Mouse (Mus musculus) liver, embryonic 11.5 days (tissue): ENCODE results near the gene Sh3glb2. TPM values are rescaled to one million over a fixed set of nuclear protein-coding genes. Genes with fewer than 3 reads are reported as not detected.

ENCODE experiments used
- ATAC-seq: fragments of 200-750 bp; cut with Nextera tagmentation; replicated peaks from 2 replicates; pipeline ENCODE4 v1.8.0; 2017; ENCODE audit warnings: moderate number of reproducible peaks, mild to moderate bottlenecking, moderate TSS enrichment, moderate library complexity; ENCODE audit not compliant: low FRiP score
- DNase-seq: peaks from one replicate; pipeline ENCODE4 v3.0.0-alpha.2; 2017; ENCODE audit warnings: low spot score
- H3K27ac ChIP-seq: fragments of 300-500 bp; sonication (generic); 2 replicates; pipeline ENCODE4 v1.5.1; 2014; ENCODE audit warnings: mild to moderate bottlenecking, low read depth, low read length, control low read depth
- H3K27me3 ChIP-seq: fragments of 300-500 bp; sonication (generic); replicated peaks from 2 replicates; pipeline ENCODE4 v1.6.1; 2014; ENCODE audit warnings: low read length, mixed read lengths; ENCODE audit not compliant: control insufficient read depth, insufficient read depth
- H3K36me3 ChIP-seq: fragments of 300-500 bp; sonication (generic); 2 replicates; pipeline ENCODE4 v1.6.1; 2014; ENCODE audit warnings: mild to moderate bottlenecking, low read length, moderate library complexity, mixed read lengths; ENCODE audit not compliant: control insufficient read depth, insufficient read depth
- H3K4me1 ChIP-seq: fragments of 300-500 bp; sonication (generic); replicated peaks from 2 replicates; pipeline ENCODE4 v1.6.1; 2014; ENCODE audit warnings: low read length, mixed read lengths; ENCODE audit not compliant: control insufficient read depth, insufficient read depth
- H3K4me2 ChIP-seq: fragments of 300-500 bp; sonication (generic); 2 replicates; pipeline ENCODE4 v1.6.1; 2014; ENCODE audit warnings: mild to moderate bottlenecking, control low read depth, moderate library complexity
- H3K4me3 ChIP-seq: fragments of 300-500 bp; sonication (generic); 2 replicates; pipeline ENCODE4 v1.5.1; 2014; ENCODE audit warnings: low read depth, low read length, control low read depth
- H3K9ac ChIP-seq: fragments of 300-500 bp; sonication (generic); 2 replicates; pipeline ENCODE4 v1.6.1; 2014; ENCODE audit warnings: low read depth, low read length, control low read depth
- H3K9me3 ChIP-seq: fragments of 300-500 bp; sonication (generic); 2 replicates; pipeline ENCODE4 v1.6.1; 2016; ENCODE audit warnings: low read length, inconsistent platforms, mixed read lengths; ENCODE audit not compliant: control insufficient read depth
- WGBS: fragments of 180-500 bp; shearing (Covaris S2); extraction: QIAGEN DNeasy Blood & Tissue Kit; methylation state at CpG from one replicate; pipeline ENCODE4 v1.1.7; 2014; 5-methylcytosine and 5-hydroxymethylcytosine counted together
- polyA plus RNA-seq: library from polyadenylated mRNA; unstranded; fragments of >200 nt; fragmentation: Nextera tagmentation; extraction: Ambion mirVana; gene quantifications from 2 replicates; pipeline ENCODE4 v1.2.1, GENCODE M21; 2014

Gene Sh3glb2
- polyA plus RNA-seq, 1 experiment from 2014 or later = 48.9 TPM

DNA sequence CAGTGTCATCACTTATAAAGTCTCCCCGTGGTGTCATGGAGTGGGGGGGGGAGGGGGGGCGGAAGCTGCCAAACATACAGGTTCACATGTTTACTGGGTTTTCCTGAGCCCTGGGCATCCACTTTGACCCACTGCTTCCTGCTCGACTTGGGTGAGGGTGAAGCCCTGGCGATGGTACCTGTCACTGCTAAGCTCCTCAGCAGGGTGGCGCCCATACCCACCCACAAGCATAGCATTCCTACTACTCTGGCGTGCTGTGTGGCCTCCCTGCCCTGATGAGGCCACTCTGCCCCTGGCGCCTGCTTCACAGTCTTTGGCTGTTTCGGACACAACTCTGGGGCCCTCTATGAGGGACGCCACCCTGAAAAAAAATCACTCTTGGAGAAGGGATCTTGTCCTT, 2.2 kb downstream of the Sh3glb2 start:
- DNase-seq (no peak), ATAC-seq (no peak)
- no peaks in the 10 kb centered on the region for H3K9me3 ChIP-seq
- no peak overlapping the region for H3K4me2 ChIP-seq
- H3K36me3 ChIP-seq = no peaks in the 10 kb centered on the region; the same call in 1 of the 2 replicates
- H3K9ac ChIP-seq = no peak overlapping the region
- H3K4me3 ChIP-seq = no peak overlapping the region
- WGBS = 75% methylated on average over 9 of the region's 9 CpGs
- no peaks in the 10 kb centered on the region for H3K27me3 ChIP-seq
- no peak overlapping the region for H3K27ac ChIP-seq
- H3K4me1 ChIP-seq = peaks cover 21% of the 10 kb centered on the region

DNA sequence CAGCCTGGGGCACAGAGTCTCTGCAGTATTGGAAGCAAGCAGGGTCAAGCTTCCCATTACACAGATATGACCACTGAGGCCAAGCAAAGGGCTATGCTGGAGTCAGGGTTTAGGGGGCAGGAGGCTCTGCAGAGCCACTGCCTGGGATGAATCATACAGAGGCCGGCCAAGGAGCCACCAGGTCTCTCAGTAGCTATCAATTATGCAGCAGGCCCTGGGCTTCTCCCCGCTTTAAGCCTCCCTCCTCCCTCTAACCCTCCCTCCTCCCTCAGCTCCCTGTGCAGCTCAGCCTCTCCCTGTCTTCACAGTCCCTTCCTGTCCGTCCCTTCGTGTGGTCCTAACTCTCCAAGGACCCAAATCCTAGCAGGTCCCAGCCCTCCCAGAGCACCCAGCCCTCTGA, 2.9 kb downstream of the Sh3glb2 start:
- Histone ChIP-seq H3K4me2 (no peak overlapping the region), H3K4me3 (no peak overlapping the region), H3K9me3 (no peaks in the 10 kb centered on the region), H3K4me1 (peaks cover 21% of the 10 kb centered on the region), H3K9ac (no peak overlapping the region), H3K36me3 (no peaks in the 10 kb centered on the region; the same call in 1 of the 2 replicates), H3K27ac (no peak overlapping the region), H3K27me3 (no peaks in the 10 kb centered on the region)
- no peak for ATAC-seq
- no peak for DNase-seq
- 47% methylated on average over 4 of the region's 4 CpGs for WGBS

DNA sequence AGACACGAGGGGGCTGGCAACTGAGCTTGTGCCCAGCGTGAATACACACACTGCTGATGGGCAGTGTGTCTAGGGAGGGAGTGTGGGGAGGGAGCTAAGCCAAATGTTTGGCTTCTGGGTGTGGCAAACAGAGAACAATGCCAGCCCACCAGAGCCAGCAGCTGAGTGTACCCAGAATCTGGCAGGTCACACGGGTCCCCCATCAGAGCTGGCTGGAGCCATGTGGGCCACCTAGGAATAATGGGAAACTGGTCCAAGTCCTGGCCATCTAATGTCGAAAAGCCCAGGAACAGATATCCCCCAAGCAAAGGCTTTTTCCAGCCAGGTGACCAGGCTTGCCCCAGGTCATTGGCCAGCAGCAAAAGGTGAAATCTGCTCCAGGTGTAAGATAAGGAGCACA, 3.3 kb downstream of the Sh3glb2 start:
- H3K4me2 ChIP-seq = no peak overlapping the region
- no peaks in the 10 kb centered on the region for H3K9me3 ChIP-seq
- peaks cover 21% of the 10 kb centered on the region for H3K4me1 ChIP-seq
- no peaks in the 10 kb centered on the region for H3K27me3 ChIP-seq
- DNase-seq = no peak
- WGBS = 65% methylated on average over 4 of the region's 4 CpGs
- H3K36me3 ChIP-seq = no peaks in the 10 kb centered on the region; the same call in 1 of the 2 replicates
- no peak overlapping the region for H3K9ac ChIP-seq
- ATAC-seq = no peak
- no peak overlapping the region for H3K4me3 ChIP-seq
- no peak overlapping the region for H3K27ac ChIP-seq

DNA sequence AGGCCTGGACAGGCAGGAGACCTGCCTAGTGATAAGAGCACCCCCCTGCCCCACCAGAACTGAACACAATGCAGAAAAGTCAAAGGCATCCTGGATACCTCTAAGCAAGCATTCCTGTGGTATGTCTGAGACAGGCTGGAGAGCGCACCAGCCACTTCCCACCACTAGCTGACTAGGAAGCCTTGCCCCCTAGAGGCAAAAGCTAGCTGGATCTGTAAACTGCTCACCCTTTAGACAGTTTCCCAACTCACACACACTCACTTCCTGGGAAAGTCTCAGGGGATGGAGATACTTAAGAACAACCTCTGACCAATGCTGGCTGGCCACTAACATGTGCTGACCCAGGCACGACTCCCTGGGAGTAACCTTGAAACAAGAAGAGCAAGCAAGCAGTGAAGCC, 8.0 kb downstream of the Sh3glb2 start:
- no peak overlapping the region for H3K9ac ChIP-seq
- no peak overlapping the region for H3K27ac ChIP-seq
- H3K9me3 ChIP-seq = no peaks in the 10 kb centered on the region
- no peak overlapping the region for H3K4me3 ChIP-seq
- H3K4me1 ChIP-seq = no peaks in the 10 kb centered on the region; the same call in 1 of the 2 replicates
- H3K27me3 ChIP-seq = no peaks in the 10 kb centered on the region
- ATAC-seq (no peak), DNase-seq (no peak)
- WGBS = 67% methylated on average over 2 of the region's 2 CpGs
- H3K4me2 ChIP-seq = no peak overlapping the region
- peaks cover 30% of the 10 kb centered on the region for H3K36me3 ChIP-seq

DNA sequence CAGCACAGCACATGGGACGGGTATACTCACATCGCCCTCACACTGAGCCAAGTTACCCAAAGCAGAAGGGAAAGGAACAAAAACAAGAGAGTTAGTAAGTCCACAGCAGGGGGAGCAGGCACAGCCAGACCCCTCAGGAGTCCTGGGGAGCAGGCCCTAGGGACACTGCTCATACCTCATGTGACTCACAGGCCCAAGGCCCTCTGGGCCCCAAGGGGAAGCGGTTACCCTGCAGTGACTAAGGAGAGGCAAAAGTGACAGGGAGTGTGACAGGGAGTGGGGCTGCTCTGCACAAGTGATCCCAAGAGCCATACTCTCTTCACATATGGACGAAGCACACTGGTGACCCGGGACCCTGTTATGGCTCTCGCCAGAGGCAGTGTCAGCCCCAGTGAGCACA, 9.9 kb downstream of the Sh3glb2 start:
- H3K4me3 ChIP-seq = no peak overlapping the region
- 92% methylated on average over 6 of the region's 6 CpGs for WGBS
- peaks cover 36% of the 10 kb centered on the region for H3K36me3 ChIP-seq

DNA sequence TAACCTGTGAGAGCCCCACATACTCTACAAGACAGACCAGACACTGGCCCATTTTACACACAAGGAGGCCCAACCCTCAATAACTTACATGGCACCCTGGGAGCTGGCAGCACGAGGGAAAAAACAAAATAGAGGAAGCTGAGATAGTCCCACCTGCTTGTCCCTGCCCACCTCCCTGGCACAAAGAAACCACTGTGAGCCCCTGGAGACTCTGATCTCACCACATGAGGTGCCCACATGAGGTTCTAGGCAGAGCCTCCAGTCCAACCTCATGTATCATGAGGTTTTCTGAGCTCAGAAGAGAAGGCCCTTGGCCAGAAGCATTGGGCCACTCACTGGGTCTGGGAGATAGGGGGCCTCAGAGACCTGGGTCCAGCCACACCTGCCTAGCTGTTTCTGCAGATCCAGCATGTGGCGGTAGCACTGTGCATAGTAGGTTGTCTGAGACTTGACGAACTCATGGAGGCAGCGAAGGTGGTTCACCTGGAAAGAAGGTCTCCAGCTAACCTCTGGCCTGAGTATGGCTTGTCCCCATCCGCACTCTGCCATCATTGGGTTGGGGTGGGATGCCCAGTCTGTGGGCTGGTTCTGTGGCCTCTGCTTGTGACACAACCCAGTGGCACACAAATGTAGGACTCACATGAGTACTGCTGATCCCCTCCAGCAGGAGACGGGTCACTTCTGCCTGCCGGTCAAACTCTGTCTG, 13.0 kb downstream of the Sh3glb2 start:
- Histone ChIP-seq H3K4me1 (no peaks in the 10 kb centered on the region), H3K4me2 (no peak overlapping the region), H3K4me3 (no peak overlapping the region), H3K36me3 (peaks cover 49% of the 10 kb centered on the region), H3K9me3 (no peaks in the 10 kb centered on the region), H3K27ac (no peak overlapping the region), H3K9ac (no peak overlapping the region), H3K27me3 (no peaks in the 10 kb centered on the region)
- ATAC-seq (no peak), DNase-seq (no peak)
- WGBS = 87% methylated on average over 7 of the region's 7 CpGs

More for the DNA sequence above, 9.9 kb downstream of the Sh3glb2 start:
- Histone ChIP-seq H3K27me3 (no peaks in the 10 kb centered on the region), H3K27ac (no peak overlapping the region), H3K4me2 (no peak overlapping the region), H3K4me1 (no peaks in the 10 kb centered on the region), H3K9me3 (no peaks in the 10 kb centered on the region), H3K9ac (no peak overlapping the region)
- DNase-seq (no peak), ATAC-seq (no peak)

DNA sequence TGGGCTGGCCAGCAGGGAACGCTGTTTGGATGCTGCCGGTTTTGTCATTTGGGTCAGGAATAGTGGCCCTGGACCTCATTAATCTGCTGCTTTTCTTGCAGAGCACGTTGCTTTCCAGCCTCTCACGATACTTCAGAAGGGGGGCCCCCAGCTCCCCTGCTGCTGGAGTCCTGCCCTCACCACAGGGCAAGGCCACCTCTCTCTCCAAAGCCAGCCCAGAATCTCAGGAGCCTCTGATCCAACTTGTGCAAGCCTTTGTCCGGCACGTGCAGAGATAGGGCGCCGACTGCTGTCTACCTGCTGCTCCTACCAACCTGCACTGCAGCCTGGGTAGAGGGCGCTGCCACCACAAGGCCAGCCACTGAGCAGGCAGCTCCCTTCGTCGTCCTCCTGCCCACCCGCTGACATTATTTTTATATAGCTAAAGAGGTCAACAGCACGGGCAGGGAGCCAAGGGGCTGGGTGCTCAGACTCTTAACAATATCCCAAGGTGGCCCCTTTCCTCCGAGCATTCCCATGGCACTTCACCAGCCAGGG, 15.5 kb downstream of the Sh3glb2 start:
- ATAC-seq (no peak), DNase-seq (no peak)
- Histone ChIP-seq H3K4me2 (no peak overlapping the region), H3K4me3 (no peak overlapping the region), H3K4me1 (no peaks in the 10 kb centered on the region), H3K9ac (no peak overlapping the region), H3K9me3 (no peaks in the 10 kb centered on the region), H3K27me3 (no peaks in the 10 kb centered on the region), H3K27ac (no peak overlapping the region), H3K36me3 (peaks cover 59% of the 10 kb centered on the region)
- WGBS = 86% methylated on average over 14 of the region's 14 CpGs

DNA sequence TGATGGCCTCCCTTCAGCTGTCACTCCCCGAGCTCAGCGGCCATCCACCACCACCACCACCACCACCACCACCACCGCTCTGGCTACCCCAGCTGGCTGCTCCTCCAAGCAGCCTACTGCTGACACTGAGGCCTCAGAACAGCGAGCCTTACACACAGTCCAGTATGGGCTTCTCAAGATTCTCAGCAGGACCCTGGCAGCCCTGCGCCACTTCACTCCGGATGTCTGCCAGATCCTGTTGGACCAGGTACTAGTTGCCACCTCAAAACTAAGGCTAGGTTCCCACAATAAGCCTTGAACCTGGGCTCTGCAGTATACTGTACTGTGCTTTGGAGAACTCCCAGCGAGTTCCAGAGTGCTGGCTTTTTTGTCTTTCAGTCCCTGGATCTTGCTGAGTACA, 16.6 kb downstream of the Sh3glb2 start:
- H3K4me2 ChIP-seq = no peak overlapping the region
- WGBS = 87% methylated on average over 7 of the region's 7 CpGs
- H3K9ac ChIP-seq = no peak overlapping the region
- no peak overlapping the region for H3K27ac ChIP-seq
- DNase-seq (no peak), ATAC-seq (no peak)
- H3K4me1 ChIP-seq = no peaks in the 10 kb centered on the region
- H3K9me3 ChIP-seq = no peaks in the 10 kb centered on the region
- no peak overlapping the region for H3K4me3 ChIP-seq
- peaks cover 54% of the 10 kb centered on the region for H3K36me3 ChIP-seq
- H3K27me3 ChIP-seq = no peaks in the 10 kb centered on the region

DNA sequence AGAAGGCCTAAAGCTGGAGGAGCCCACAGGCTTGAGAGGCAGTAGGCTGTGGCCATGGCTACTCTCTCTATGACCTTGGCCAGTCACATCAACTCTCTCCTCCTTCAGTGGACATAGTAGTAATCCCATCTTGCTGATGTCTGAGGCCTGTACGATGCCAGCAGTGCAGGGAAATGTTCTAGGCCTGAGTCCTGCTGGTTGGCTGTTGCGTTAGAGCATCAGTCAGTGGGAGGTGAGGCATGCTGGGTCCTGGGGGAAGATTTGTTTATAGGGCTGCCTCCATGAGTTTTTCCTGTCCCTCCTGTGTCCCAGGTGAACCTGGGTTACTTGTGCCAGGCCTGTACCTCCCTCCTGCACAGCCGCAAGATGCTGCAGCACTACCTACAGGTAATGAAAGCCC, 17.1 kb downstream of the Sh3glb2 start:
- no peaks in the 10 kb centered on the region for H3K4me1 ChIP-seq
- no peak overlapping the region for H3K9ac ChIP-seq
- peaks cover 58% of the 10 kb centered on the region for H3K36me3 ChIP-seq
- H3K27me3 ChIP-seq = no peaks in the 10 kb centered on the region
- H3K4me3 ChIP-seq = no peak overlapping the region
- ATAC-seq = no peak
- 92% methylated on average over 3 of the region's 3 CpGs for WGBS
- H3K27ac ChIP-seq = no peak overlapping the region
- no peak for DNase-seq
- H3K9me3 ChIP-seq = no peaks in the 10 kb centered on the region
- H3K4me2 ChIP-seq = no peak overlapping the region
